Mouse (Mus musculus): ENCODE measurements around the gene Podxl2. TPM values are rescaled to one million over a fixed set of nuclear protein-coding genes. Genes with fewer than 3 reads are reported as not detected.

Gene Podxl2
- total RNA-seq, 2 experiments from 2014 or later = 160 to 165 TPM

- Histone ChIP-seq H3K27ac (peak within 1 kb of the TSS; percentile 95), H3K4me3 (peak within 1 kb of the TSS; percentile 98)
- TF ChIP-seq CTCF (conservative IDR thresholded peaks at IDR 0.05) = peak; percentile 52
- peak; percentile 91 to 95 for DNase-seq (ENCODE audit: low spot score in 2 of 2)
Measured at GRCm38 (mm10) chr6:88901947-88902820, 27.3 kb upstream of the Podxl2 start, which contains the start of gene Tpra1. TSS of gene Tpra1 (plus strand) at chr6:88902251.

DNA sequence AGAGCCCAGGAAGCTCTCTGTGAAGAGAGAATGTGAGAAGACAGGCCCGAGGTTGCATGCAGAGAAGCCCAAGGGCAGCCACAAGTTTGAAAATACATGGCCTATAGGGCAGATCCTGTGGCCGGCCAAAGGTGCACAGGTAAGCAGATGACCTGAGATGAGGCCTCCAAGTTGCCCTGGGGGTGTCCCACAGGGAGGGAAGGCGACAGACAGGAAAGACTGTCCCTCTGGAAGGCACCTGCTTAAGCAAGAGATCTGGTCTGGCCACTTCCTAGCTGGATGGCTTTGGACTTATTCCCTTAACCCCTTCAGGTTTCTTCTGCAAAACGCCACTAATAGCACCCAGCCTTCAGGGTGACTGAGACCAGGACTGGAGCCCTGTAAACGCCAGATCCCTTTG is 26.6 kb upstream of the Podxl2 start:
- no peak for TF ChIP-seq CTCF (conservative IDR thresholded peaks at IDR 0.05)
- peak overlapping the region; percentile 95 for H3K27ac ChIP-seq
- DNase-seq (ENCODE audit: low spot score in 2 of 2) = no peak
- peak overlapping the region; percentile 98 for H3K4me3 ChIP-seq

DNA sequence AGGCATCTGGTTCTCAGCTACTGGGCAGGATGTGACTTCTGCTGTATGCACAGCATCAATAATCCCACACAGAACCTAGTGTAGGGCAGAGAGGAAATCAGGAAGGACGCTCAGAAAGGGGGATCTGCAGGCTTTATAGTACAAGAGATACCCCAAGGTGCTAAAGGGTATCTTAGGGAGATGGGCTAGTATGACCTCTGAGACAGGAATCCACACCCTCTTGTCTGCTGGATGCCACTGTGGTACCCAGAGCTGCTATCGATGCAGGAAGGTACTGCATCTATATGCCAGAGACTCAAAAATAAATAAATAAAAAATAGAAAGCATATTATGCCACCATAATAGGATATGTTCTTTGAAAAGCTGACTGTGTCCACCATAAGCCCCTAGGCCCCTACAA is 24.8 kb upstream of the Podxl2 start:
- no peak for TF ChIP-seq CTCF (conservative IDR thresholded peaks at IDR 0.05)
- Histone ChIP-seq H3K27ac (no peak overlapping the region), H3K4me3 (no peak overlapping the region)
- DNase-seq (ENCODE audit: low spot score in 2 of 2) = no peak

DNA sequence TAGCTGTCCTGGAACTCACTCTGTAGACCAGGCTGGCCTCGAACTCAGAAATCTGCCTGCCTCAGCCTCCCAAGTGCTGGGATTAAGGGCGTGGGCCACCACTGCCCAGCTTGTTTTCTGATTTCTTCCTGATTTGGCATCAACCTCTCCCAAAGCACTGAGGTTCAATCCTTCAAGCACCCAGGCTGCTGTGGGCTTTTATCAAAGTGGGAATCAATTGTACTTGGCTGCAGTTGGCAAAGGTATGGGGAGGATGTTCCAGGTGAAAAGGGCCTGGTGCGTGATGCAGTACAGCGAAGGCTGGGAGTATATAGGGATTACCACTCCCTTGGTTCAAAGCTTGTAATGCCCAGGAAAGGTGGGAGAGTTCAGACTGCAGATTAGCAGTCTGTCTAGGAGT is 24.2 kb upstream of the Podxl2 start:
- DNase-seq (ENCODE audit: low spot score in 2 of 2) = no peak
- TF ChIP-seq CTCF (conservative IDR thresholded peaks at IDR 0.05) = no peak
- Histone ChIP-seq H3K27ac (0 out of 2 replicates have a peak overlapping the region, but pooled peaks have one; percentile 36), H3K4me3 (peak overlapping the region; percentile 71; the same call in 1 of the 2 replicates)

GRCm38 (mm10) chr6:88898534-88899048 is 23.7 kb upstream of the Podxl2 start, which contains the start of gene Mcm2:
TSS of gene Mcm2 (minus strand) at chr6:88898780.
- peak; percentile 17; the same call in 1 of the 2 replicates for TF ChIP-seq CTCF (conservative IDR thresholded peaks at IDR 0.05)
- Histone ChIP-seq H3K4me3 (peak within 1 kb of the TSS; percentile 71), H3K27ac (peak within 1 kb of the TSS; percentile 51; the same call in 1 of the 2 replicates)
- peak; percentile 93 for DNase-seq (ENCODE audit: low spot score in 2 of 2)

DNA sequence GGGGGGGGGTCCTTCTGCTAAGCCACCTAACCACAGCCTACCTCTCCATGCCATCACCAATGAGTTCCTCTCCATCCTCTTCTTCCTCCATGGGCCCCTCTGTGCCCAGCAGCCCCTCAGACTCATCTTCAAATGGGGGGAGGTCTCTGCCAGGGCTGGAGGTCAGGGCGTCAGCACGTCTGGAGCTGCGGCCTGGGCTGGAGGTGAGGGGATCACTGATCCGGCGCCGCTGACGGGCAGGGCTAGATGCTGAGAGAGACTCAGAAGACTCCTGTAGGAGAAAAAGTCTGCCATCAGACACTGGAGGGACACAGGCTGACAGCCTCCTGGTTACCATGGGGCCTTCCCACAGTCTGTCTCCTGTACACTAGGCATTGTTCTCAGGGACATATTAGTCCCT is 22.4 kb upstream of the Podxl2 start:
- DNase-seq (ENCODE audit: low spot score in 2 of 2) = no peak
- H3K4me3 ChIP-seq = no peak overlapping the region
- TF ChIP-seq CTCF (conservative IDR thresholded peaks at IDR 0.05) = no peak
- no peak overlapping the region for H3K27ac ChIP-seq

GRCm38 (mm10) chr6:88895943-88896342 is 21.1 kb upstream of the Podxl2 start:
- DNase-seq (ENCODE audit: low spot score in 2 of 2) = no peak
- peak; percentile 34 for TF ChIP-seq CTCF (conservative IDR thresholded peaks at IDR 0.05)
- no peak overlapping the region for H3K4me3 ChIP-seq
- H3K27ac ChIP-seq = no peak overlapping the region

DNA sequence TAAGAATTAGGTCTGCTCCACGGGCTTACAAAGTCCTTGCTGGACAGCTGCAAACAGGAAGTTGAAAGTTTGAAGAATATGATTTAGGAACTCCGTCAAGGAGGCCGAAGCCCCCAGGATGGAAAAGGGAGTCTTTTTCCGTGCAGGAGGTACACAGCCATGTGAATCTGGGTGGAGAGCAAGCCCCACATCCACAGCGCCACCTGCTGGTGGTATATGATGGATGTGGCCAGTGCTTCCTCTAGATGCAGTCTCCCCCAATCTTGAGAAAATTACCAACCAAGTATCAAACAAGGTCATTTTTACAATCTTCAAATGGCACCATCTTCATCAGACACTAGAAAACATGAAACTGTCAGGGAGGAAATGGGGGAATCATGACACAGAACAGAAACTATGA is 18.7 kb upstream of the Podxl2 start:
- TF ChIP-seq CTCF (conservative IDR thresholded peaks at IDR 0.05) = peak; percentile 95
- DNase-seq (ENCODE audit: low spot score in 2 of 2) = peak in 1 of 2 experiments; percentile 74
- Histone ChIP-seq H3K4me3 (no peak overlapping the region), H3K27ac (no peak overlapping the region)

- DNase-seq (ENCODE audit: low spot score in 2 of 2) = no peak
- Histone ChIP-seq H3K27ac (no peak overlapping the region), H3K4me3 (no peak overlapping the region)
- TF ChIP-seq CTCF (conservative IDR thresholded peaks at IDR 0.05) = no peak
Measured at GRCm38 (mm10) chr6:88890832-88891231, 16.0 kb upstream of the Podxl2 start.

DNA sequence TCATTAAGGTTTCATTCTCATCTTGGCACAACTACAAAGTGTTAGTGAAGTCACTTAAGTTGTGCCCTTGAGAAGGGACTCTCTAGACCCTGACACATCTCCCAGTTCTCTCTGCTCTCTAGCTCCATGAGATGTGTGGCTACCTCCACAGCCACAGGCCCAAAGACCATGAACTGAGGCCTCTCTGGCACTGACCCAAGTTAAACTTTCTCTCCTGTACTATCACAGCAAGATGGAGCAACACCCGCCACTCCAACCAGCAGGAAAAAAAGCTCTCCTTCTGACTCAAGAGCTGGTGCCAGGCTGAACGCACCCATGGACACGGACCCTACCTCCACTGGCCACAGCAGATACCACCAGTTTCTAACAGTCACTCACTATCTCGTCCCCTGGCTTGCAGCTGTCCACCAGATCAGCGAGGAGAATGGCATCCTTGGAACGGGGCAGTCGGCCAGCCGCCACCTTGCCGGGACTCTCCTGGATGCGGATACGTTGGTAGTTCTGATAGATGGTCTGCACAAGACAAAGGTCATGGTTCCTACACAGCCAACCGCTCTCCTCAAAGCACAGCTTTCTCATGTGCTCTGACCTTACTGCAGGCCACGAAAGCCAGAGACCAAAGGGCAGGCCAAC is 14.7 kb upstream of the Podxl2 start:
- Histone ChIP-seq H3K4me3 (no peak overlapping the region), H3K27ac (no peak overlapping the region)
- no peak for DNase-seq (ENCODE audit: low spot score in 2 of 2)
- TF ChIP-seq CTCF (conservative IDR thresholded peaks at IDR 0.05) = no peak

- no peak for DNase-seq (ENCODE audit: low spot score in 2 of 2)
Measured at GRCm38 (mm10) chr6:88886417-88886967, 11.6 kb upstream of the Podxl2 start.

GRCm38 (mm10) chr6:88885644-88886416 is 11.0 kb upstream of the Podxl2 start:
- DNase-seq (ENCODE audit: low spot score in 2 of 2) = no peak
- TF ChIP-seq CTCF (conservative IDR thresholded peaks at IDR 0.05) = no peak
- H3K27ac ChIP-seq = no peak overlapping the region
- H3K4me3 ChIP-seq = no peak overlapping the region

More at GRCm38 (mm10) chr6:88886417-88886967, 11.6 kb upstream of the Podxl2 start:
- Histone ChIP-seq H3K27ac (no peak overlapping the region), H3K4me3 (no peak overlapping the region)
- TF ChIP-seq CTCF (conservative IDR thresholded peaks at IDR 0.05) = no peak
